Mouse (Mus musculus): ENCODE measurements around the gene Rnasel.

GRCm38 (mm10) chr1:153712633-153713032, 36.6 kb upstream of the Rnasel start:
- no peak for TF ChIP-seq GATA1 (IDR thresholded peaks at IDR 0.05; ENCODE audit: low read length)
- TF ChIP-seq TAL1 (IDR thresholded peaks at IDR 0.05; ENCODE audit: low read length) = no peak
